In genomic region chr6:83175996-83176395, GRCm38 (mm10) we compare ENCODE assay signal across 30 mouse cellular contexts. TPM values are rescaled to one million over a fixed set of nuclear protein-coding genes. Genes with fewer than 3 reads are reported as not detected.
A peak's percentile ranks its signal among the peaks of the same experiment; 100 is the strongest.
DNase-seq lines count a peak whose midpoint lies in the region; ATAC-seq and TF ChIP-seq lines count a peak whose summit lies in the region.
"Had no signal": no experiment of that assay in that cellular context is flagged by ENCODE, and none has a peak within 500 bp of the region (broad histone marks: within the 10 kb centered on the region; RNA-seq: fewer than 3 reads in every experiment).

No protein-coding gene starts in this region.

- TF ChIP-seq CTCF in hindbrain, postnatal 0 days (IDR thresholded peaks at IDR 0.05; ENCODE audit: low read depth), result no peak
- no peak for TF ChIP-seq CTCF in gastrocnemius, adult 2 months (IDR thresholded peaks at IDR 0.05)

- WGBS in forebrain, embryonic 13.5 days, result 81% methylated on average over 8 of the region's 8 CpGs
- WGBS in forebrain, embryonic 11.5 days, result 91% methylated on average over 8 of the region's 8 CpGs
- 52% methylated on average over 8 of the region's 8 CpGs for WGBS in hindbrain, postnatal 0 days
- 87% methylated on average over 8 of the region's 8 CpGs for WGBS in hindbrain, embryonic 11.5 days

- H3K9ac ChIP-seq in forebrain, embryonic 13.5 days, result peak overlapping the region; percentile 37; the same call in 1 of the 2 replicates
- H3K9ac ChIP-seq in forebrain, embryonic 11.5 days (ENCODE audit: low read length), result no peak overlapping the region
- no peak overlapping the region for H3K9ac ChIP-seq in hindbrain, postnatal 0 days (replicated peaks; ENCODE audit: low read length)
- no peak overlapping the region for H3K9ac ChIP-seq in hindbrain, embryonic 11.5 days (ENCODE audit: low read depth, low read length)
- H3K9ac ChIP-seq: forebrain, embryonic 15.5 days; heart, embryonic 13.5 days; hindbrain, embryonic 12.5 days; liver, embryonic 12.5 days; liver, postnatal 0 days; midbrain, embryonic 13.5 days; neural tube, embryonic 15.5 days had no signal

- peaks cover 33% of the 10 kb centered on the region for H3K4me1 ChIP-seq in forebrain, embryonic 13.5 days
- peaks cover 4% of the 10 kb centered on the region for H3K4me1 ChIP-seq in forebrain, embryonic 11.5 days (replicated peaks; ENCODE audit: control insufficient read depth, insufficient read depth, low read length)
- H3K4me1 ChIP-seq in hindbrain, postnatal 0 days (ENCODE audit: insufficient read depth, low read length), result peaks cover 21% of the 10 kb centered on the region; the same call in 1 of the 2 replicates
- peaks cover 4% of the 10 kb centered on the region; the same call in 1 of the 2 replicates for H3K4me1 ChIP-seq in hindbrain, embryonic 11.5 days (replicated peaks; ENCODE audit: control insufficient read depth, insufficient read depth, low read length)

- no peak overlapping the region for H3K27ac ChIP-seq in forebrain, embryonic 13.5 days
- H3K27ac ChIP-seq in forebrain, embryonic 11.5 days (ENCODE audit: low read depth, low read length), result no peak overlapping the region
- no peak overlapping the region for H3K27ac ChIP-seq in hindbrain, postnatal 0 days
- H3K27ac ChIP-seq in hindbrain, embryonic 11.5 days (ENCODE audit: low read depth, low read length), result no peak overlapping the region
- peak overlapping the region; percentile 57 for H3K27ac ChIP-seq in gastrocnemius, adult 2 months
- H3K27ac ChIP-seq: forebrain, embryonic 15.5 days; heart, embryonic 13.5 days; hindbrain, embryonic 12.5 days; liver, embryonic 12.5 days; midbrain, embryonic 13.5 days; neural tube, embryonic 15.5 days had no signal

- no peak for DNase-seq in forebrain, embryonic 11.5 days (ENCODE audit: low spot score)
- DNase-seq in hindbrain, postnatal 0 days (ENCODE audit: low spot score), result peak; percentile 47
- DNase-seq in hindbrain, embryonic 11.5 days (ENCODE audit: low spot score), result no peak
- DNase-seq in gastrocnemius, adult 2 months, result peak; percentile 86
- DNase-seq in gastrocnemius, postnatal 14 days, result peak; percentile 68
- DNase-seq in urinary bladder, postnatal 14 days (ENCODE audit: low spot score), result no peak
- no peak for DNase-seq in right cerebral cortex, postnatal 14 days
- DNase-seq: adrenal gland, postnatal 25 days; cerebellum, adult 2 months; cerebellum, postnatal 36 days; heart, postnatal 14 days; kidney, adult 9 months; kidney, postnatal 14 days; liver, postnatal 0 days; lung, postnatal 36 days; retina, postnatal 1 day; right cerebral cortex, postnatal 25 days; spleen, adult 18-20 months; thymus, postnatal 14 days had no signal

- no peak for ATAC-seq in forebrain, embryonic 13.5 days
- ATAC-seq in forebrain, embryonic 11.5 days (replicated peaks; ENCODE audit: low FRiP score), result no peak
- ATAC-seq in hindbrain, postnatal 0 days, result no peak
- no peak for ATAC-seq in hindbrain, embryonic 11.5 days (ENCODE audit: low FRiP score)
- ATAC-seq: forebrain, embryonic 15.5 days; intestine, postnatal 0 days; liver, embryonic 12.5 days; liver, postnatal 0 days; midbrain, embryonic 13.5 days had no signal

- H3K4me3 ChIP-seq in forebrain, embryonic 13.5 days, result no peak overlapping the region
- no peak overlapping the region for H3K4me3 ChIP-seq in forebrain, embryonic 11.5 days (ENCODE audit: low read depth, low read length)
- no peak overlapping the region for H3K4me3 ChIP-seq in hindbrain, postnatal 0 days (ENCODE audit: low read length)
- no peak overlapping the region for H3K4me3 ChIP-seq in hindbrain, embryonic 11.5 days (ENCODE audit: low read depth, low read length)
- H3K4me3 ChIP-seq in gastrocnemius, adult 2 months, result no peak overlapping the region
- H3K4me3 ChIP-seq: forebrain, embryonic 15.5 days; heart, embryonic 13.5 days; hindbrain, embryonic 12.5 days; liver, embryonic 12.5 days; midbrain, embryonic 13.5 days; neural tube, embryonic 15.5 days had no signal

- no peak overlapping the region for H3K4me2 ChIP-seq in forebrain, embryonic 13.5 days
- no peak overlapping the region for H3K4me2 ChIP-seq in forebrain, embryonic 11.5 days (ENCODE audit: low read depth, low read length, severe bottlenecking)
- no peak overlapping the region for H3K4me2 ChIP-seq in hindbrain, postnatal 0 days (ENCODE audit: low read depth, low read length)
- no peak overlapping the region for H3K4me2 ChIP-seq in hindbrain, embryonic 11.5 days (replicated peaks; ENCODE audit: low read depth, low read length)
- H3K4me2 ChIP-seq: forebrain, embryonic 15.5 days; heart, embryonic 13.5 days; hindbrain, embryonic 12.5 days; liver, embryonic 12.5 days; midbrain, embryonic 13.5 days; neural tube, embryonic 15.5 days had no signal

- H3K36me3 ChIP-seq in forebrain, embryonic 13.5 days (ENCODE audit: poor library complexity, severe bottlenecking), result peaks cover 8% of the 10 kb centered on the region; the same call in 1 of the 2 replicates
- H3K36me3 ChIP-seq in forebrain, embryonic 11.5 days (ENCODE audit: control insufficient read depth, insufficient read depth, low read length), result no peaks in the 10 kb centered on the region
- no peaks in the 10 kb centered on the region for H3K36me3 ChIP-seq in hindbrain, postnatal 0 days (ENCODE audit: insufficient read depth, low read length)
- no peaks in the 10 kb centered on the region for H3K36me3 ChIP-seq in hindbrain, embryonic 11.5 days (ENCODE audit: control insufficient read depth, insufficient read depth, low read length)
- H3K36me3 ChIP-seq: hindbrain, embryonic 12.5 days had no signal

- H3K27me3 ChIP-seq in forebrain, embryonic 13.5 days, result no peaks in the 10 kb centered on the region
- H3K27me3 ChIP-seq in forebrain, embryonic 11.5 days (ENCODE audit: control insufficient read depth, insufficient read depth, low read length), result no peaks in the 10 kb centered on the region
- H3K27me3 ChIP-seq in hindbrain, postnatal 0 days (ENCODE audit: insufficient read depth, low read length), result no peaks in the 10 kb centered on the region
- H3K27me3 ChIP-seq in hindbrain, embryonic 11.5 days (ENCODE audit: control insufficient read depth, insufficient read depth, low read length), result no peaks in the 10 kb centered on the region
- H3K27me3 ChIP-seq: forebrain, embryonic 15.5 days; heart, embryonic 13.5 days; hindbrain, embryonic 12.5 days; liver, embryonic 12.5 days; midbrain, embryonic 13.5 days; neural tube, embryonic 15.5 days had no signal

- intact Hi-C loops in gastrocnemius, adult 2 months (cut with DNase I), result no loop called here
- intact Hi-C loops in gastrocnemius, postnatal 14 days (cut with DNase I; ENCODE audit: low total_unique reads), result no loop called here

- no peaks in the 10 kb centered on the region for H3K9me3 ChIP-seq in forebrain, embryonic 13.5 days (replicated peaks)
- no peaks in the 10 kb centered on the region for H3K9me3 ChIP-seq in forebrain, embryonic 11.5 days (ENCODE audit: control insufficient read depth, low read length)
- H3K9me3 ChIP-seq in hindbrain, postnatal 0 days (ENCODE audit: low read length), result no peaks in the 10 kb centered on the region
- H3K9me3 ChIP-seq in hindbrain, embryonic 11.5 days (ENCODE audit: control insufficient read depth, low read length), result no peaks in the 10 kb centered on the region
- H3K9me3 ChIP-seq: forebrain, embryonic 15.5 days; heart, embryonic 13.5 days; hindbrain, embryonic 12.5 days; liver, embryonic 12.5 days; midbrain, embryonic 13.5 days; neural tube, embryonic 15.5 days had no signal

RNA-seq across cellular contexts. Expression of gene Dctn1, which starts 10.3 kb away (rescaled TPM):
- 108 and 113 TPM in 2 replicates for polyA plus RNA-seq in forebrain, embryonic 13.5 days (2015; fragmentation: Nextera tagmentation; extraction: Ambion mirVana)
- 99.6 and 104 TPM in 2 replicates for polyA plus RNA-seq in forebrain, embryonic 11.5 days (2014; fragmentation: Nextera tagmentation; extraction: Ambion mirVana)
- total RNA-seq in hindbrain, postnatal 0 days (2014; rRNA removed), result 124 and 132 TPM in 2 replicates
- 145 and 153 TPM in 2 replicates for polyA plus RNA-seq in hindbrain, postnatal 0 days (2015; fragmentation: Nextera tagmentation; extraction: Ambion mirVana)
- 75.1 and 81.6 TPM in 2 replicates for polyA plus RNA-seq in hindbrain, embryonic 11.5 days (2014; fragmentation: Nextera tagmentation; extraction: Ambion mirVana)
- 100 to 1,000 TPM; 129 to 139 TPM for total RNA-seq in gastrocnemius, adult 2 months (2021)
- total RNA-seq in gastrocnemius, postnatal 14 days (2021), result 100 to 1,000 TPM; 116 to 120 TPM

RNA-seq across cellular contexts. Expression of gene 1700003E16Rik, which starts 19.8 kb away (rescaled TPM):
- polyA plus RNA-seq in forebrain, embryonic 13.5 days (2015; fragmentation: Nextera tagmentation; extraction: Ambion mirVana), result 2.7 and 3.6 TPM in 2 replicates
- polyA plus RNA-seq in forebrain, embryonic 11.5 days (2014; fragmentation: Nextera tagmentation; extraction: Ambion mirVana), result 1.2 and 1.9 TPM in 2 replicates
- total RNA-seq in hindbrain, postnatal 0 days (2014; rRNA removed), result 12.7 and 17.8 TPM in 2 replicates
- 10.2 and 11.4 TPM in 2 replicates for polyA plus RNA-seq in hindbrain, postnatal 0 days (2015; fragmentation: Nextera tagmentation; extraction: Ambion mirVana)
- polyA plus RNA-seq in hindbrain, embryonic 11.5 days (2014; fragmentation: Nextera tagmentation; extraction: Ambion mirVana), result 3.7 TPM in 2 replicates
- total RNA-seq in gastrocnemius, adult 2 months (2021), result under 1 TPM in 1 of 2 experiments, not detected in 1; 0.11 TPM
- not detected for total RNA-seq in gastrocnemius, postnatal 14 days (2021)
- total RNA-seq: granulocyte monocyte progenitor cell, adult 5-6 weeks had no signal

RNA-seq across cellular contexts. Expression of gene Wdr54, which starts 19.8 kb away (rescaled TPM):
- 17.5 and 18.4 TPM in 2 replicates for polyA plus RNA-seq in forebrain, embryonic 13.5 days (2015; fragmentation: Nextera tagmentation; extraction: Ambion mirVana)
- polyA plus RNA-seq in forebrain, embryonic 11.5 days (2014; fragmentation: Nextera tagmentation; extraction: Ambion mirVana), result 12.6 and 15.6 TPM in 2 replicates
- total RNA-seq in hindbrain, postnatal 0 days (2014; rRNA removed), result 8.5 and 13.8 TPM in 2 replicates
- polyA plus RNA-seq in hindbrain, postnatal 0 days (2015; fragmentation: Nextera tagmentation; extraction: Ambion mirVana), result 19.9 and 20.0 TPM in 2 replicates
- 12.3 and 13.8 TPM in 2 replicates for polyA plus RNA-seq in hindbrain, embryonic 11.5 days (2014; fragmentation: Nextera tagmentation; extraction: Ambion mirVana)
- total RNA-seq in gastrocnemius, adult 2 months (2021), result 1 to 10 TPM in 1 of 2 experiments, under 1 TPM in 1; 0.84 to 1.1 TPM
- 1 to 10 TPM; 1.2 to 2.0 TPM for total RNA-seq in gastrocnemius, postnatal 14 days (2021)
- total RNA-seq: granulocyte monocyte progenitor cell, adult 5-6 weeks had no signal

RNA-seq across cellular contexts. Expression of gene Rtkn, which starts 40.7 kb away (rescaled TPM):
- 10.4 and 10.5 TPM in 2 replicates for polyA plus RNA-seq in forebrain, embryonic 13.5 days (2015; fragmentation: Nextera tagmentation; extraction: Ambion mirVana)
- 17.8 and 23.0 TPM in 2 replicates for polyA plus RNA-seq in forebrain, embryonic 11.5 days (2014; fragmentation: Nextera tagmentation; extraction: Ambion mirVana)
- 40.0 and 73.6 TPM in 2 replicates for total RNA-seq in hindbrain, postnatal 0 days (2014; rRNA removed)
- 20.8 and 21.1 TPM in 2 replicates for polyA plus RNA-seq in hindbrain, postnatal 0 days (2015; fragmentation: Nextera tagmentation; extraction: Ambion mirVana)
- polyA plus RNA-seq in hindbrain, embryonic 11.5 days (2014; fragmentation: Nextera tagmentation; extraction: Ambion mirVana), result 17.7 and 18.3 TPM in 2 replicates
- 10 to 100 TPM; 12.2 to 15.3 TPM for total RNA-seq in gastrocnemius, adult 2 months (2021)
- total RNA-seq in gastrocnemius, postnatal 14 days (2021), result 10 to 100 TPM; 13.0 to 16.5 TPM
- total RNA-seq: megakaryocyte-erythroid progenitor cell, adult 5-6 weeks had no signal

RNA-seq across cellular contexts. Expression of gene Slc4a5, which starts 43.6 kb away (rescaled TPM):
- 0.34 and 0.62 TPM in 2 replicates for polyA plus RNA-seq in forebrain, embryonic 13.5 days (2015; fragmentation: Nextera tagmentation; extraction: Ambion mirVana)
- 0.35 and 0.84 TPM in 2 replicates for polyA plus RNA-seq in forebrain, embryonic 11.5 days (2014; fragmentation: Nextera tagmentation; extraction: Ambion mirVana)
- 5.2 and 6.0 TPM in 2 replicates for total RNA-seq in hindbrain, postnatal 0 days (2014; rRNA removed)
- 2.5 and 2.8 TPM in 2 replicates for polyA plus RNA-seq in hindbrain, postnatal 0 days (2015; fragmentation: Nextera tagmentation; extraction: Ambion mirVana)
- polyA plus RNA-seq in hindbrain, embryonic 11.5 days (2014; fragmentation: Nextera tagmentation; extraction: Ambion mirVana), result 2.5 and 3.1 TPM in 2 replicates
- not detected for total RNA-seq in gastrocnemius, adult 2 months (2021)
- not detected for total RNA-seq in gastrocnemius, postnatal 14 days (2021)
- total RNA-seq: granulocyte monocyte progenitor cell, adult 5-6 weeks; megakaryocyte-erythroid progenitor cell, adult 5-6 weeks had no signal
- polyA plus RNA-seq: urinary bladder, adult 2 months had no signal

Comparison
In these comparisons a context has a peak if more than half of its experiments do, and no peak if none do; other contexts are left out.
1. DNase-seq: peak in hindbrain, postnatal 0 days (single experiment), gastrocnemius, adult 2 months (single experiment) and gastrocnemius, postnatal 14 days (single experiment); none in forebrain, embryonic 11.5 days (single experiment), hindbrain, embryonic 11.5 days (single experiment), urinary bladder, postnatal 14 days (single experiment) and right cerebral cortex, postnatal 14 days (single experiment).